Mouse (Mus musculus) inflammation-experienced regulatory T-cells, adult 6 months (primary cell): Measurements from ENCODE around the gene Lpcat4. TPM values are rescaled to one million over a fixed set of nuclear protein-coding genes. Genes with fewer than 3 reads are reported as not detected.
"Not testable (repeated sequence)": the region's sequence is repeated elsewhere in the genome, so short reads cannot be mapped to it uniquely, and the experiment has no call there.

ENCODE experiments used
- ATAC-seq: one replicate; pipeline ENCODE4 v1.8.0; 2017
- polyA plus RNA-seq, 3 experiments: library from polyadenylated mRNA; unstranded; fragments of 100-300 nt; shearing (Covaris generic); gene quantifications; one replicate each; pipeline ENCODE4 v1.2.1; 2017

Lpcat4 gene
- polyA plus RNA-seq, 3 experiments from 2014 or later = 30.4 to 45.0 (median 34.4) TPM

DNA sequence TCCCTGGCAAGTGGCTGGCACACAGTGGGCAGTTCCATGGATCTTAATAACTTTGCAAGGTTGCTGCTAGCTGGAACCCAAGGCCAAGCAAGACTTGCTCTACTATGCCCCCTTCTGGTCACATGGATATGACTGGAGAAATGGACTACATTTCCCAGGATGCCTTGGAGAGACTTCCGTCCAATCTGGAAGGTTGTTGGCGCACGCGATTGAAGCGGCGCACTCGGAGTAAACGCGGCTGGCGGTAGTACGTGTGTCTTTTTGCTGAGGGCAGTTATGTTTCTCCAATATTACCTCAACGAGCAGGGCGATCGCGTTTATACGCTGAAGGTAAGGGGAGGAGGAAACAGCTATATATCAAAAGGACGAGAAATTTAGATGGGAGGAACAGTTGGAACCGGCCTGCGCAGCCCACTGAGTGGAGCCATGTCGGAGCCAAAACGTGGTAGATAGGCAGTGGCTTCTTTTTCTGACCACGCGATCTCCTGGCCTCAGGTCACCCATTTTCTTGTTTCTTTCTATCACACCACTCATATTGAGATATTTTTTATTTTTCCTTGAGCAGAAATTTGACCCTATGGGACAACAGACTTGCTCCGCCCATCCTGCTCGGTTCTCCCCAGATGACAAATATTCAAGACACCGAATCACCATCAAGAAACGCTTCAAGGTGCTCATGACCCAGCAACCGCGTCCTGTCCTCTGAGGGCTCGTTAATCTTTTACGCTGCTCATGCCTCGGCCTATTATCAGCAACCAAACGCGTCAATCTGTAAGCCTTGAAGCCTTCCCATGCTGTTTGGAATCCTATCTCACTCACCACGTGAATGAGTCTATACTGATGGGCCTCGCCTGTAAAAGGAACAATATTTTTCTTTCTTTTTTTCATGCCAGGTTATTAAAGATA, 22.7 kb downstream of the Lpcat4 start, which contains the start of gene Nop10:
Gene Nop10 (plus strand): TSS at position 179 of the 906 bp plus-strand sequence.
- ATAC-seq = peak; percentile 67

DNA sequence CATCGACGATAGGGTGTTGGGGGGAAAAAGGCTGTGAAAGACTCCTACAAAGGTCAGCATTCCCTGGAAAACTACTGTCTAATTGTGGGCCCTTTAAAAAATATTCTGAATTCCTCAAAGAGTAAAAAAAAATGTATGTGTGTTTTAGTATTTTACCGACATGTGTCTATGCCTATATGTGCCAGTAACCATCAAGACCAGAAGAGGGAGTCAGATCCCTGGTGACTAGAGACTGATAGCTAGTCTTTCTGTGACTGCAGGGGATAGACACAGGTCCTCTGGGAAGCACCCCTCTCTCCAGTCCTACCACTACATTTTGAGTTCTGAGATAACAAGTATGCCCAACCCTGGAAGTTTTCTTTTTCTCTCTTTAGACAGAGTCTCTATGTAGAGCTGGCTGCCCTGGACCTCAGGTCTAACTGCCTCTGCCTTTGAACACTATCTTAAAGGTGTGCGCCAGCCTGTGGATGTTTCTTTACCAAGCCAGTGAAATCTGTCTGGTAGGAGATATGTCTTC, 23.6 kb downstream of the Lpcat4 start:
- no peak for ATAC-seq

DNA sequence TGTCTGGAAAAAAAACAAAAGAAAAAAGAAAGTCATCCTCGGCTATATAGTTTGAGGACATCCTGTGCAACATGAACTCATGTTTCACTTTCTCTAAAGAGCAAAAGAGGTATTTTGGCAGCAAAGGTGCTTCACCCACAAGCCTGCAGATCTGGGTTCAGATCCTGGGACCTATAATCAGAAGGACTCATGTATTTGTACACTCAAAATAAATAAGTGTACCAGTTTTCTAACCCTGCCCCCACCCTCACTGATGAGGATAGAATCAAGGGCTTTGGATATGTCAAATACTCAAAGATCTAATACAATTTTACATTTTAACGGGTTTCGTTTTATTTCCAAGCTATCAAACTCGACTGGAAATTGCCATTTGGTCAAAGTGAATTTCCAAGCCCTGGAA, 25.1 kb downstream of the Lpcat4 start:
- no peak for ATAC-seq

DNA sequence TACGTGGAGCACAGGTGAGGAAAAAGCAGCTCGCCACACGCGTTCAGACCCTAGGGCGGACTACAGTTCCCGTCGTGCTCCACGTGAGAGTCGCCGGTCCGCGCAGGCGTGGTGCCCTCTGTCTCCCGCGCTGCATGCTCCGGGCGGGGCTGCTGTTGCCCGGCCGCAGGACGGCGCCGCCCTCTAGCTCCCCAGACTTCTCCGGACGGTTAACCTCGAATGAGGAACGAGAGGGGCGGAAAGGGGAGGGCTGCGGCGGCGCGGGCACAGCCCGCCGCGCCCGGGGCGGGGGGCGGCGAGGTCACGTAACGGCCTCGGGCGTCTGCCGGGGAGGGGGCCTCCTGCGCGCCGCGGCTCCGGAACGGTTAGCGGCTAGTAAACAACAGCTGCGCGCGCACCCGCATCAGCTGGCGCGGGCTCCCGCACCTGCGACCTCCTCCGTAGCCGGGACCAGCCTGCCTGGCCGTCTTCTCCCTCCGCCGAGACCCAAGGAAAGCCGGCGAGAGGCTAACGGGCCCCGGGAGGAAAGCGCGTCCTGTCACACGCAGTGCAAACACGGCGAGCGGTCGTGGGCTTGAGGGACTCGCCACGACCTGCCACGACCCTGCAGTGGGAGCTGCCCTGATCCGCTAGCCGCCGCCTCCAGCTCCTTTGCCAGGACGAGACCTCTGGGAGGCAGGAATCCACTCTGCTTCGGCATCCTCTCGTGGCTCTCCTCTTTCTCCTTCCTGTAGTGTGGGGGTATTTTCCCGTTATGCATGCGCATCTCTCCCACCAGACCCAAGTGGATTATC, 26.4 kb downstream of the Lpcat4 start, which contains the start of gene Slc12a6:
Gene Slc12a6 (plus strand): TSS at position 378 of the 794 bp plus-strand sequence.
- peak; percentile 67 for ATAC-seq

DNA sequence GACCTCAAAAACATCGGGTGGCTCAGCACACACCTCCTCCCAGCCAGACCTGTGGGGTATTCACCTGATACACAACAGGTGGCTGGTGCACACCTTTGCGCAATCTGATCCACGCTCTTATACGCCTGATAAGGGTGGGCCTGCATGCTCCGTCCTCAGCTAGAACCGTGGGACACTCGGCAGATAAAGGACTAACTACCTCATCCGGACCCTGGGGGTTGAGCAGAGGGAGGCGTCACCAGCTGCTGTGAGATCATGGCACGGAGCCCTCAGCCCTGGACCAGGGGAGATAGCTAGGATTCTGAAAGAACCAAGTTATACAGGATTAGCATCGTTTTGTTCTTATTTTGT, 26.9 kb downstream of the Lpcat4 start, which contains the start of gene Gm21985:
Gene Gm21985 (plus strand): TSS at position 73 of the 351 bp plus-strand sequence.
- ATAC-seq = peak; percentile 27

DNA sequence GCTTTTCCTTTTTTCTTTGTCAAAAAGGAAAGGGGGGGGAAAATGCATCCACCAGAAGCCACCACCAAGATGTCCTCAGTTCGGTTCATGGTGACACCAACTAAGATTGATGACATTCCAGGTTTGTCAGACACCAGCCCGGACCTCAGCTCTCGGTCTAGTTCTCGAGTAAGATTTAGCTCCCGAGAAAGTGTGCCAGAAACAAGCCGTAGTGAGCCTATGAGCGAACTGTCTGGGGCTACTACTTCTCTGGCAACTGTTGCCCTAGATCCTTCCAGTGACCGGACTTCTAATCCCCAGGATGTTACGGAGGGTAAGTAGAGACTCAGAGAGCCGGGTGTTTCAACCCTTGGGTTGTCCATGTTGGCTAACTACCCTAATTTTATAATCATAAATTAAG, 27.5 kb downstream of the Lpcat4 start:
- ATAC-seq = no peak

DNA sequence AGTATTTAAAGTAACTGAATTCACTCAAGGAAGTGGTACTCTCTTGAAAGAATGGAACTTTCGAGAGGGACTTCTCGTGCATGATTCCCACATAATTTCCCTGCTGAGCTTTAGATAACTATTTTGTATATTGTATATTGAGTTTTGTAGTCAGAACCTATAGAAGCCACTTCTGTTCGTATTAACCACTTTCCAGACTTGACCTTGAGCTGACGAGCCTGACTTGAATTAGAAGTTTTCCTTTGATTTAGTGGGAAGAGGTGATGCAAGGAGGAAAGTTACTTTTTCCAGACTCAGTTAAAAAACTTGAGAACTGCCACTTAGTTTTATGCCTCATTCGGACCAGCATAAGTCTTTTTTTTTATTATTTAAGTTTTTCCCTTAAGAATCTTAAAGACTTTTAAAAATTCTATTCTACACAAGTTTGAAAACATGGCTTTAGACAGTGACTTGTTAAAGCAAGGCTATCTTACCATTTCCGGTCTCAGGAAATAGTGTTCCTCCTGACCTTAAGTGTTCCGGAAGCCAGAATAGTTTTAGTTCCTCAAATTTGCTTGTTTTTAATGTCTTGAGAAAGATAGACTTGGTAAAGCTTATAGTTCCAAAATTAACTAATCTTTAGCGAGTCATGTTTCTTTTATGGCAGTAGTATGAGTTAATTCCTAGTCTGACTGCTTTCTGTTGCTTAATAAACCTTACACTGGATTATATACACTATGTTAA, 28.4 kb downstream of the Lpcat4 start:
- peak; percentile 14 for ATAC-seq

DNA sequence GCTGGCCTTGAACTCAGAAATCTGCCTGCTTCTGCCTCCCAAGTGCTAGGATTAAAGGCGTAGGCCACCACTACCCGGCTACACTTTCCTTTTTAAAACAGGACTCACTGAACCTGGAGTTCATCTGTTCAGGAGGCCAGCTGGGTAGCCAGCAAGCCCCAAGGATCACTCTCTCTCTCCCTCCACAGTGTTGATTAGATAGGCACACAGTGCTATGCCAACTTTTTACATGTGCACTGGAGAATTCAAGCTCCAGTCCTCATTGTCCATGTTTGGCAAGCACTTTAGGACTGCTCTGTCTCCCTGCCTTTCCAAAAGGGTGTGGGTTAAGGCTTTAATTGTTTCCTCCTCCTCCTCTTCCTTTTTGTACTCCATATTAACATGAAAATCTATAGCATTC, 30.7 kb downstream of the Lpcat4 start:
- no peak for ATAC-seq

DNA sequence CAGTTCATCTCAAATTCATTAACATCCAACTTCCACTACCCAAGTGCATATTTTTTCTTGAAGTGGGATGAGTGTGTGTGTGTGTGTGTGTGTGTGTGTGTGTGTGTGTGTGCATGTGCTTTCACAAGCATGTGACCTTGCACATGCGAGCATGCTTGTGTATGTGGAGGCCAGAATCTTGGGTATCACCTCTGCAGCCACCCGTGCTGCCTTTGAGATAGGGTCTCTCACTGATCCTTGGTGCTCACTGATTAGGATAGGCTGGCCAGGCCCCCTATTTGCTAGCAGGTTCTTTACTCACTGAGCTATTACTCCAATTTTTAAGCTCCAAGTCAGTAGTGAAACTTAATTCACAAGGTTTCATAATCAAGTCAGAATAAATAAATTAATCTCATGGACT, 33.6 kb downstream of the Lpcat4 start:
- no peak for ATAC-seq

DNA sequence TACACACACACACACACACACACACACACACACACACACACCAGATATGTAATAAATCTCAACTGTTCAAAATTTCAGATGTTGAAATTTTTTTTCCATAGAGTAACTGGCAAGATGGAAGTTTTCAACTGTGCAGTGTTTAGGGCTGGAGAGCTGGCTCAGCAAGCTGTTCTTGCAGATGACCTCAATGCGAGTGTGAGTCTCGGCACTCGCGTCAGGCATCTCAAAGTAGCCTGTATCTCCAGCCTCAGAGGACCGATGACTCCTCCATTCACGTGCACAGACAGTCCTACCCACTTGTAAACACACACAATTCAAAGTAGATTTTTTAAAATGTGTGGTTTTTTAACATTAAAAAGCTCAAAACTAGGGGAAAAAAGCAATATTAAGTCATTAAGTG, 34.2 kb downstream of the Lpcat4 start:
- no peak for ATAC-seq

DNA sequence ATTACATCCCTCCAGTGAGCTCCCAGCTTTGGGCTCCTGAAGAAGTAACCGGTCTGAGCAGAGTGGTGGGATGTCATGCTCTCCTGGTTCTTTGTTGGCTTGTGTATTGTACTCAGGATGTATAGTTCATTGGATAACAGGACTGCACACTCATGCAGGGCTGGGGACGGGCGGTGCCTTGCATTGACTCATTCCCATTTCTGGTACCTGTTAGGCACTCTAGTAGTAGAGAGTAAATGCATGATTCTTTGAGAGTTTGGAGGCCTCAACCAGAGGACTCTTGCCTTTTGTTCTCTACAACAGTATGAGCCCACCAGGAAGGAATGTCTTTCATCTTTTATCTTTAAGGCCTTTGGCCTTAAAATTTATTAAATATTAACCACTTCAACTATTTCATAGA, 37.6 kb downstream of the Lpcat4 start:
- ATAC-seq = no peak

DNA sequence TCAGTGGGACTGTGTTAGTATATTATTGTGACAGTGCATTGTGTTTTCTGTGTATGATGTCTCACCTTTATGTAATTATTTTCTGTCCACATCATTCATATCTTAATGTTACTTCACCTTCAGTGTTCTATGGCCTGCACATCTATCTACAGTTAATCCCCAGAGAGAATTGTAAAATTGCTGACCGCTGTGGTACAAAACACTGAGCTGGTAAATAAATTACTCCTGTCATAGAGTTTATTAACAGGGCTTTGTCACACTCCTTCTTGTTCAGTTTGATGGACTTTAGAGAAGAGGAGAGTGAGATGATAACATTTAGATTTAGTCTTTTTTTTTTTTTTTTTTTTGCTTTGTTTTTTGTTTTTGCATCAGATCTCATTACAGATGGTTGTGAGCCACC, 43.6 kb downstream of the Lpcat4 start:
- no peak for ATAC-seq

DNA sequence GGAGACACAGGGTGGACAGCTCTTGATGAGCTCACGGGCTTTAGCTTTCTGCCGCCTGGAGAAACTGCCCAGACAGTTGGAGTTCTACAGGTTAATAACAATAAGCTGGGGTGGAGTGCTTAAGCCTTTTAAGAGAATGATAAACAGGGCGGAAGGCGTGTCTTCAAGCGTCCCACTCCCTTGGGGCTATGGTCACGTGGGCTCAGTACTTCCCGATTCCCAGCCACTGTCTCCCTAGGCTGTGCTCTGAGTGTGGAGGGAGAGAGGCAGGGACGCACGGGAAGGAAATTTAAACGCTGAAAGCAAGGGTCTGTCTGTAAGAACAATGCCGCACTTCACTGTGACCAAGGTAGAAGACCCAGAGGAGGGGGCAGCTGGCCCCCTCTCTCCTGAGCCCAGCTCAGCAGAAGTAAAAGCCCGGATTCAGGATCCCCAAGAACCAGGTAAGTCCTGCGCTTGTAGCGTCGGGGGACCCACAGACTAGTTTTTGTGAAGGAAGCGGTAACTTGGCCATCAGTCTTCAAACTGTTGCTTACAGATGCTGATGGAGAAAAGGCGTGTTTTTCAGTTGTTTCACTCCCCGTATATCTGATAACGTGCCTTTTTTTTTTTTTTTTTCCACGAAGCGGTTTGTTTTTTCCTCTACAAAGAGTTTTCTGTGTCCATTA, 45.2 kb downstream of the Lpcat4 start:
- ATAC-seq = peak; percentile 65

DNA sequence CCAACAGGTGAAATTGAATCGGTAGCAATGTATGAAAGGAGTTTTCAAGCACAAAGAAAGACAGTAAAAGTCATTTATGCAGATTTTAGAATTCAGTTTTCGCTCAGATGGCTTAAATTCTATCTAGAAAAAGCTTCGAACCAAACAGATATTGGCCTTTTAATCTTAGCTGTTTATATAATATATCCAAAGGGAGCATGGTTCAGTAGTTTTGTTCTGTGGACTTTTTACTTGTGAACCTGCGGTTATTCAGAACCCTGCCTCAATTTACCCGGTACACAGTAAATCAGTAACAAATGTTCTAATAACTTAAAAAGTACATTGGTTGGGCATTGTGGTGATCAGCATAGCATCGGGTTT, 45.7 kb downstream of the Lpcat4 start:
- ATAC-seq = no peak

DNA sequence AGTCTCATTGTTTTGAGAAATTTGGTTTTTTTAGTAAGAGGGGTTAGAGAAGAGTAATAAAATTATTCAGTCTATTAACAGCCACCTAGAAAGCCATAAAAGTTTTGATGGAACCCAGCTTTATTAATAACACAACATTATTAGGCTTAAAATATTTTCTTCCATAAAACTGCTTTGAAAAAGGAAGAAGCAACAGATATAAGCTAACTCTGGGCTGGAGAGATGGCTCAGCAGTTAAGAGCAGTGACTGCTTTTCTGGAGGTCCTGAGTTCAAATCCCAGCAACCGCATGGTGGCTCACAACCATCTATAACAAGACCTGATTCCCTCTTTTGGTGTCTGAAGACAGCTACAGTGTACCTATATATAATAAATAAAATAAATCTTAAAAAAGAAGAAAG, 46.8 kb downstream of the Lpcat4 start:
- not testable (repeated sequence) for ATAC-seq

DNA sequence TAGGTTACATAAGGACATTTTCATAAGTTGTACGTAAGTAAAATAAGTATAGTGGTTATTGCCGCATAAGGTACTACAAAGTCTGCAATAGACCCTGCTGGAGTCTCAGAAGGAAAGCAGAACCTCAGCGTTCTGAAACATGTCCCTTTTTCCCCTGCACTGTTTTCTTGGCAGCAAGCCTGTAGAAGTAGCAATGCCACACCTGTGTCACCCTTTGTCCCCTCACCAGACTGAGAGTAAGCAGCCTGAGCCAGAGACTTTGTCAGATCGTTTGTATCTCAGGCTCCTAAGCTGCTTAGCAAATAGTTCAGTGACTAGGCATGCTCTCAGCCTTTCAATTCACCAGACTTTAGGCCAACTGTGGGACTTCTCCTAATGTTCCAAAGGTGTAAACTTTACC, 47.8 kb downstream of the Lpcat4 start:
- no peak for ATAC-seq

DNA sequence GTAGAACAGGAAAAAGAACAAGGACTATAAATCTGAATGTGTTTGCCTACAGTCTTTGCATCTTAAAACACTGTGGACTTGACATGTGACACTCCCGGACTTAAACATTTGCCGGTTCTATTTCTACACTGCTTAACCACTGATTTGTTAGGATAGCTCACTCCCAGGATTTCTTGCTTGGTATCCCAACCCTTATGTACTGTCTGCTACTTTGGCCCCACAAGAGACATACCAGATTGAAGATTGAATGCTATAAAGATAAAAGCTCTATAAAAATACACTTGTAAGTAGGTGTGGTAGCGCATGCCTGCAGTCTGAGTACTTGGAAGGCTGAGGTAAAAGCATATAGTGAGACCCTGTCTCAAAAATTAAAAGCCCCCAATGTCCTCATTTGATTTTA, 50.2 kb downstream of the Lpcat4 start:
- no peak for ATAC-seq

DNA sequence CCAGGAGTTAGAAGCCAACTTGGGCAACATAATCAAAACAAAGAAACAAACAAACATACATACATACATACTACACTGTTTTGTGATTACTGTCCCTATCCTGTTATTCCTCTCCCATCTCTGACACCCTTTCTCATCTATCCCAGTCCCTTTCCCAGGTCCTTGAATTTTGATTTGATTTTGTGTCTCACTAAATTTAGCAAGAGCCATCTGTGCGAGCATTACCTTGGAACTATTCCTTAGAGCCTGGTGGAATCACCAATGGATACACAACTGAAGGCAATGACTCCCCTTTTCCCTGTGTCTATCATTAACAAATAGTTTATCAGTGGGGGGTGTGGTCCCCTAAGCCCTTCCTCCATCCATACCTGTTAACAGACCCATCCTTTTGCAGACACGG, 53.6 kb downstream of the Lpcat4 start:
- ATAC-seq = no peak

DNA sequence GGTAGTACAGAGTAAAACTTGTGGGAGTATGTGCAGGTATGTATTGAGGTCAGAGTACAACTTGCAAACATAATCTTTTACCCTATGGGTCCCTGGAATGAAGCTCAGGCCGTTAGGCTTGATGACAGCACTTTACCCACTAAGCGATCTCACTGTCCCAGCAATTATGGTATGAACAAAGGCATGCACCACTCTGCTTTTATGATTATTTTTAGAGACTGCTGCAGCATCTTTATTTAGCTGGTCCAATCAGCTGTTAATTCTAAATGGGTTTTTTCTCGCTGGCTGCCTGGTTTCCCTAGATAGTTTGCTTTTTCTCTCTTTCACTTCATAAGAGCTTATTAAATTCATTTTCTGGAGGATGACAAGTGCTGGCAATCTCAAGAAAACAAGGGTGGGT, 56.9 kb downstream of the Lpcat4 start:
- no peak for ATAC-seq
